Mouse (Mus musculus): ENCODE data around the gene Crocc2.

GRCm38 (mm10) chr1:93123179-93123854 is 45.2 kb upstream of the Crocc2 start:
- no peak for TF ChIP-seq USF1 (IDR thresholded peaks at IDR 0.05; ENCODE audit: low read depth, low read length)
- no peak for TF ChIP-seq ZMIZ1 (IDR thresholded peaks at IDR 0.05; ENCODE audit: low read depth, low read length)
- TF ChIP-seq CTCF (IDR thresholded peaks at IDR 0.05 in 2 of 3, conservative IDR thresholded peaks at IDR 0.05 in 1 of 3; ENCODE audit: control insufficient read depth in 1 of 3, insufficient read depth in 1 of 3, low read depth in 2 of 3, low read length in 3 of 3, poor library complexity in 1 of 3, severe bottlenecking in 1 of 3) = no peak
- TF ChIP-seq ZNF384 (IDR thresholded peaks at IDR 0.05; ENCODE audit: low read depth, low read length) = no peak
- TF ChIP-seq ELF1 (IDR thresholded peaks at IDR 0.05; ENCODE audit: low read depth, low read length) = no peak
